Mouse (Mus musculus) stomach, adult 2 months (tissue): ENCODE data around the gene Slirp. TPM values are rescaled to one million over a fixed set of nuclear protein-coding genes. Genes with fewer than 3 reads are reported as not detected.

Experiments used
- polyA plus RNA-seq: library from polyadenylated mRNA; depleted of rRNA; stranded (reverse); fragments of >200 nt; gene quantifications from 2 replicates; pipeline ENCODE4 v1.2.3, GENCODE M21; 2012; rRNA removed

Gene Slirp
- 1.1 and 2.8 TPM in 2 replicates for polyA plus RNA-seq

GRCm38 (mm10) chr12:87443700-87444122, at the start of gene Slirp, which contains the start of gene Alkbh1:
Gene Slirp, plus strand, starts transcription at chr12:87443896.
Gene Alkbh1, minus strand, starts transcription at chr12:87444017.

GRCm38 (mm10) chr12:87471964-87472786, 28.5 kb downstream of the Slirp start, which contains the start of gene Snw1:
Gene Snw1, minus strand, starts transcription at chr12:87472274.

GRCm38 (mm10) chr12:87494421-87494820, 50.7 kb downstream of the Slirp start, which contains the start of gene Gm5788:
Gene Gm5788, plus strand, starts transcription at chr12:87494721.

Other genes starting within 250 kb of the Slirp start
- not detected in 2 replicates for gene Samd15, start 244.2 kb upstream of the Slirp start, polyA plus RNA-seq
- 0.51 and 0.65 TPM in 2 replicates for gene Tmed8, start 243.4 kb upstream of the Slirp start, polyA plus RNA-seq
- gene Noxred1, start 205.2 kb upstream of the Slirp start, polyA plus RNA-seq, result not detected in 2 replicates
- 10.3 and 10.5 TPM in 2 replicates for gene Vipas39, start 177.6 kb upstream of the Slirp start, polyA plus RNA-seq
- gene Ahsa1, start 177.4 kb upstream of the Slirp start, polyA plus RNA-seq, result 11.1 and 16.4 TPM in 2 replicates
- 0.09 and 0.17 TPM in 2 replicates for gene Ism2, start 144.2 kb upstream of the Slirp start, polyA plus RNA-seq
- 9.6 and 14.0 TPM in 2 replicates for gene Sptlc2, start 55.5 kb upstream of the Slirp start, polyA plus RNA-seq
- 5.4 and 5.6 TPM in 2 replicates for gene Alkbh1, start 121 bp downstream of the Slirp start, polyA plus RNA-seq
- gene Snw1, start 28.4 kb downstream of the Slirp start, polyA plus RNA-seq, result 0.82 and 1.9 TPM in 2 replicates
- not detected in 2 replicates for gene Gm5788, start 50.8 kb downstream of the Slirp start, polyA plus RNA-seq
- gene Gm8300, start 70.4 kb downstream of the Slirp start, polyA plus RNA-seq, result not detected in 2 replicates
- not detected in 2 replicates for gene Oog1, start 158.8 kb downstream of the Slirp start, polyA plus RNA-seq
- not detected in 2 replicates for gene Gm4027, start 175.0 kb downstream of the Slirp start, polyA plus RNA-seq
- gene Gm16381, start 200.7 kb downstream of the Slirp start, polyA plus RNA-seq, result not detected in 2 replicates